Mouse (Mus musculus) cortical plate, adult 2 months (tissue): ENCODE measurements around the gene Ulbp1.

Experiments used
- CTCF ChIP-seq: fragments of 200-500 bp; IDR thresholded peaks from 2 replicates; pipeline ENCODE4 v1.5.1; 2011; ENCODE audit warnings: mild to moderate bottlenecking, control low read depth, low read length; ENCODE audit not compliant: insufficient read depth; ENCODE audit errors: extremely low read depth
- POLR2A ChIP-seq: fragments of 200-500 bp; IDR thresholded peaks from 2 replicates; pipeline ENCODE4 v1.6.1; 2011; ENCODE audit warnings: mild to moderate bottlenecking, low read length, control low read depth; ENCODE audit not compliant: insufficient read depth; ENCODE audit errors: extremely low read depth

- no peak for TF ChIP-seq CTCF
- TF ChIP-seq POLR2A = no peak
Observed at GRCm38 (mm10) chr10:7393143-7394035, 80.0 kb downstream of the Ulbp1 start.
